Mouse (Mus musculus): Measurements from ENCODE around the gene Ifit2.

DNA sequence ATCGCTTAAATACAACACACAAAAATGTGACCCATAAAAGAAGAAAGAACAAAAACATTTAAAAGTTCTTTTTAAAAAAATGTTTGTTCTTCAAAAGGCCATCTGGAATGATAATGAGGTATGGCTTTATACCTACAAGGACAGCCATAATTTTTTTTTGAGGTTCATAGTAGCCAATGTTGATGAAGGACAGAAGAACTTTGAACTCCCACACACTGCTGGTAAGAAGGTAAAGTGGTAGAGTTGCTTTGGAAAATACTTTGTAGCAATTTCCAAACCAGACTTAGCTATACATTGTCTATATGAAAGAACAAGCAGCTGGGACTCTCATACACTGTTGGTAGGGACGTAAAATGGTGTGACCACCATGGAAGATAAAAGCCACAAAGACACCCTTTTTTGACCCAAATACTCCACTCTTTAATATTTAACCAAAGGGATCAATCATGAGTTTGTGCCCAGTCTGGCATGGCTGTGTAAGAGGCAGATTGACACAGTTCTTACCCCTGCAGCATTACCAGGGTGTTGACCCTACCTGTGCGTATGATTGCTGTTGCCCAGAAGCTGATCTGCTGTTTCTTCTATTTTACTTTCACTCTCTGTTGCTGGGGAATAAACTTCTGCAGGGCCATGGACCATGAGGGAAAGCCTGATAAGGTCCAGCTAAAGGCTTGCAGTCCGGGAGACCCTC lies 18.3 kb upstream of the Ifit2 start:
- TF ChIP-seq CTCF (IDR thresholded peaks at IDR 0.05; ENCODE audit: low read depth, low read length) = no peak
- no peak for TF ChIP-seq POLR2AphosphoS5 (IDR thresholded peaks at IDR 0.05; ENCODE audit: insufficient replicate concordance, low read depth, low read length)
- TF ChIP-seq GATA1 (IDR thresholded peaks at IDR 0.05; ENCODE audit: borderline replicate concordance, low read length) = no peak
- no peak for TF ChIP-seq GATA2 (IDR thresholded peaks at IDR 0.05; ENCODE audit: borderline replicate concordance, low read depth, low read length)
- TF ChIP-seq TAL1 (conservative IDR thresholded peaks at IDR 0.05; ENCODE audit: low read depth, low read length) = no peak
